Mouse (Mus musculus) midbrain, embryonic 13.5 days (tissue): ENCODE measurements at regions not wholly inside any gene's neighbourhood (a gene's known extent, or its start where the extent isn't known, plus 50 kb on each side); places are given as distances from the start of the nearest gene placed in this dataset.

Experiments
- ATAC-seq: fragments of 200-750 bp; cut with Nextera tagmentation; 2 replicates; pipeline ENCODE4 v1.8.0; 2017; ENCODE audit warnings: mild to moderate bottlenecking, moderate TSS enrichment, moderate library complexity
- H3K27ac ChIP-seq: fragments of 300-500 bp; sonication (generic); 2 replicates; pipeline ENCODE4 v1.5.1; 2015; ENCODE audit warnings: inconsistent platforms, mild to moderate bottlenecking, moderate library complexity
- H3K27me3 ChIP-seq: fragments of 300-500 bp; sonication (generic); 2 replicates; pipeline ENCODE4 v1.6.1; 2015; ENCODE audit warnings: mild to moderate bottlenecking, inconsistent platforms
- H3K36me3 ChIP-seq: fragments of 300-500 bp; sonication (generic); 2 replicates; pipeline ENCODE4 v1.6.1; 2015; ENCODE audit warnings: mild to moderate bottlenecking, inconsistent platforms
- H3K4me1 ChIP-seq: fragments of 300-500 bp; sonication (generic); replicated peaks from 2 replicates; pipeline ENCODE4 v1.6.1; 2015; ENCODE audit warnings: inconsistent platforms
- H3K4me2 ChIP-seq: fragments of 300-500 bp; sonication (generic); replicated peaks from 2 replicates; pipeline ENCODE4 v1.6.1; 2015; ENCODE audit warnings: moderate library complexity, mild to moderate bottlenecking, inconsistent platforms
- H3K4me3 ChIP-seq: fragments of 300-500 bp; sonication (generic); replicated peaks from 2 replicates; pipeline ENCODE4 v1.5.1; 2015; ENCODE audit warnings: mild to moderate bottlenecking, inconsistent platforms
- H3K9ac ChIP-seq: fragments of 300-500 bp; sonication (generic); replicated peaks from 2 replicates; pipeline ENCODE4 v1.6.1; 2015; ENCODE audit warnings: mild to moderate bottlenecking, inconsistent platforms
- H3K9me3 ChIP-seq: fragments of 300-500 bp; sonication (generic); 2 replicates; pipeline ENCODE4 v1.6.1; 2016; ENCODE audit warnings: mild to moderate bottlenecking, inconsistent platforms
- WGBS: fragments of 180-500 bp; shearing (Covaris S2); methylation state at CpG from one replicate; pipeline ENCODE4 v1.1.7; 2015; 5-methylcytosine and 5-hydroxymethylcytosine counted together

GRCm38 (mm10) chr9:26502027-26502426 is 231.5 kb upstream of the B3gat1 start:
- no peak for ATAC-seq
- Histone ChIP-seq H3K4me3 (no peak overlapping the region), H3K27ac (no peak overlapping the region), H3K36me3 (no peaks in the 10 kb centered on the region), H3K4me2 (no peak overlapping the region), H3K27me3 (no peaks in the 10 kb centered on the region), H3K9ac (no peak overlapping the region), H3K9me3 (no peaks in the 10 kb centered on the region), H3K4me1 (no peaks in the 10 kb centered on the region)
- 55% methylated on average over 1 of the region's 1 CpGs for WGBS

GRCm38 (mm10) chr9:26505941-26506340 is 227.6 kb upstream of the B3gat1 start:
- H3K9ac ChIP-seq: no peak overlapping the region
- no peak overlapping the region for H3K27ac ChIP-seq
- no peaks in the 10 kb centered on the region for H3K9me3 ChIP-seq
- H3K4me1 ChIP-seq: no peaks in the 10 kb centered on the region
- WGBS: 86% methylated on average over 2 of the region's 2 CpGs
- no peaks in the 10 kb centered on the region for H3K27me3 ChIP-seq
- no peak overlapping the region for H3K4me3 ChIP-seq
- no peak overlapping the region for H3K4me2 ChIP-seq
- no peak for ATAC-seq
- no peaks in the 10 kb centered on the region for H3K36me3 ChIP-seq

GRCm38 (mm10) chr9:26518651-26519050 is 214.9 kb upstream of the B3gat1 start:
- 26% methylated on average over 2 of the region's 2 CpGs for WGBS

GRCm38 (mm10) chr9:26519581-26520501 is 213.7 kb upstream of the B3gat1 start:
- H3K27me3 ChIP-seq: no peaks in the 10 kb centered on the region
- no peaks in the 10 kb centered on the region for H3K9me3 ChIP-seq
- ATAC-seq: peak; percentile 47
- H3K36me3 ChIP-seq: no peaks in the 10 kb centered on the region
- WGBS: 58% methylated on average over 5 of the region's 5 CpGs
- no peak overlapping the region for H3K4me3 ChIP-seq
- H3K9ac ChIP-seq: no peak overlapping the region
- peak overlapping the region; percentile 60 for H3K27ac ChIP-seq
- H3K4me2 ChIP-seq: no peak overlapping the region
- H3K4me1 ChIP-seq: peaks cover 11% of the 10 kb centered on the region

More at GRCm38 (mm10) chr9:26518651-26519050, 214.9 kb upstream of the B3gat1 start:
- Histone ChIP-seq H3K27ac (no peak overlapping the region), H3K36me3 (no peaks in the 10 kb centered on the region), H3K4me3 (no peak overlapping the region), H3K9me3 (no peaks in the 10 kb centered on the region), H3K27me3 (no peaks in the 10 kb centered on the region), H3K4me2 (no peak overlapping the region), H3K9ac (no peak overlapping the region), H3K4me1 (peaks cover 11% of the 10 kb centered on the region)
- ATAC-seq: no peak

- no peaks in the 10 kb centered on the region for H3K27me3 ChIP-seq
- H3K4me1 ChIP-seq: peaks cover 14% of the 10 kb centered on the region
- 72% methylated on average over 1 of the region's 1 CpGs for WGBS
- no peak for ATAC-seq
- H3K27ac ChIP-seq: no peak overlapping the region
- no peaks in the 10 kb centered on the region for H3K36me3 ChIP-seq
- no peak overlapping the region for H3K4me2 ChIP-seq
- H3K4me3 ChIP-seq: no peak overlapping the region
- H3K9me3 ChIP-seq: no peaks in the 10 kb centered on the region
- no peak overlapping the region for H3K9ac ChIP-seq
Measured at GRCm38 (mm10) chr9:26524089-26524488, 209.4 kb upstream of the B3gat1 start.

GRCm38 (mm10) chr9:26528761-26529160 is 204.8 kb upstream of the B3gat1 start:
- H3K27ac ChIP-seq: no peak overlapping the region
- H3K27me3 ChIP-seq: no peaks in the 10 kb centered on the region
- H3K9me3 ChIP-seq: no peaks in the 10 kb centered on the region
- peaks cover 3% of the 10 kb centered on the region for H3K4me1 ChIP-seq
- no peak for ATAC-seq
- no peak overlapping the region for H3K9ac ChIP-seq
- H3K36me3 ChIP-seq: no peaks in the 10 kb centered on the region
- WGBS: 12% methylated on average over 3 of the region's 3 CpGs
- H3K4me2 ChIP-seq: no peak overlapping the region
- H3K4me3 ChIP-seq: no peak overlapping the region

- H3K9ac ChIP-seq: no peak overlapping the region
- H3K4me2 ChIP-seq: no peak overlapping the region
- no peak for ATAC-seq
- H3K4me1 ChIP-seq: no peaks in the 10 kb centered on the region
- H3K27ac ChIP-seq: no peak overlapping the region
- no peaks in the 10 kb centered on the region for H3K27me3 ChIP-seq
- no peak overlapping the region for H3K4me3 ChIP-seq
- H3K36me3 ChIP-seq: no peaks in the 10 kb centered on the region
- H3K9me3 ChIP-seq: no peaks in the 10 kb centered on the region
- 88% methylated on average over 2 of the region's 2 CpGs for WGBS
Measured at GRCm38 (mm10) chr9:26539042-26539441, 194.5 kb upstream of the B3gat1 start.

- Histone ChIP-seq H3K4me1 (no peaks in the 10 kb centered on the region), H3K4me3 (no peak overlapping the region), H3K36me3 (no peaks in the 10 kb centered on the region), H3K27me3 (no peaks in the 10 kb centered on the region), H3K27ac (no peak overlapping the region), H3K4me2 (no peak overlapping the region), H3K9me3 (no peaks in the 10 kb centered on the region), H3K9ac (no peak overlapping the region)
- WGBS: 70% methylated on average over 4 of the region's 4 CpGs
- ATAC-seq: no peak
Measured at GRCm38 (mm10) chr9:26548328-26548922, 185.1 kb upstream of the B3gat1 start.

- no peaks in the 10 kb centered on the region for H3K4me1 ChIP-seq
- 83% methylated on average over 4 of the region's 4 CpGs for WGBS
- H3K27me3 ChIP-seq: no peaks in the 10 kb centered on the region
- H3K4me3 ChIP-seq: no peak overlapping the region
- ATAC-seq: 0 out of 2 replicates have a peak, but pooled peaks have one; percentile 30
- H3K27ac ChIP-seq: no peak overlapping the region
- H3K9me3 ChIP-seq: no peaks in the 10 kb centered on the region
- no peaks in the 10 kb centered on the region for H3K36me3 ChIP-seq
- H3K4me2 ChIP-seq: no peak overlapping the region
- H3K9ac ChIP-seq: no peak overlapping the region
Measured at GRCm38 (mm10) chr9:26549118-26549517, 184.4 kb upstream of the B3gat1 start.

GRCm38 (mm10) chr9:26549551-26549950 is 184.0 kb upstream of the B3gat1 start:
- no peaks in the 10 kb centered on the region for H3K9me3 ChIP-seq
- H3K4me1 ChIP-seq: no peaks in the 10 kb centered on the region
- H3K9ac ChIP-seq: no peak overlapping the region
- no peak overlapping the region for H3K4me3 ChIP-seq
- H3K36me3 ChIP-seq: no peaks in the 10 kb centered on the region
- no peak overlapping the region for H3K4me2 ChIP-seq
- H3K27me3 ChIP-seq: no peaks in the 10 kb centered on the region
- 0 out of 2 replicates have a peak, but pooled peaks have one; percentile 24 for ATAC-seq
- 87% methylated on average over 2 of the region's 2 CpGs for WGBS
- no peak overlapping the region for H3K27ac ChIP-seq

GRCm38 (mm10) chr9:26575990-26576389 is 157.5 kb upstream of the B3gat1 start:
- Histone ChIP-seq H3K9ac (no peak overlapping the region), H3K27me3 (no peaks in the 10 kb centered on the region), H3K9me3 (no peaks in the 10 kb centered on the region), H3K27ac (no peak overlapping the region), H3K36me3 (no peaks in the 10 kb centered on the region), H3K4me3 (no peak overlapping the region), H3K4me2 (no peak overlapping the region), H3K4me1 (no peaks in the 10 kb centered on the region)
- ATAC-seq: no peak
- 87% methylated on average over 6 of the region's 6 CpGs for WGBS

- Histone ChIP-seq H3K4me3 (no peak overlapping the region), H3K9ac (no peak overlapping the region), H3K27ac (no peak overlapping the region), H3K27me3 (no peaks in the 10 kb centered on the region), H3K4me1 (no peaks in the 10 kb centered on the region), H3K9me3 (no peaks in the 10 kb centered on the region), H3K36me3 (no peaks in the 10 kb centered on the region), H3K4me2 (no peak overlapping the region)
- ATAC-seq: no peak
- 91% methylated on average over 1 of the region's 1 CpGs for WGBS
Measured at GRCm38 (mm10) chr9:26601979-26602378, 131.5 kb upstream of the B3gat1 start.
